Mouse (Mus musculus) CH12.LX (cell line): ENCODE data around the gene Rab5if. TPM values are rescaled to one million over a fixed set of nuclear protein-coding genes. Genes with fewer than 3 reads are reported as not detected.

ENCODE experiments used
- DNase-seq: peaks from one replicate; pipeline ENCODE4 v3.0.0-alpha.2; 2013; ENCODE audit errors: extremely low read depth
- H3K27ac ChIP-seq: 2 replicates; pipeline ENCODE4 v1.5.1; 2012; ENCODE audit warnings: low read depth, mild to moderate bottlenecking, control low read depth, moderate library complexity; ENCODE audit not compliant: insufficient read depth
- H3K27me3 ChIP-seq: replicated peaks from 2 replicates; pipeline ENCODE3; 2012; ENCODE audit warnings: inconsistent platforms
- H3K36me3 ChIP-seq, 2 experiments: replicated peaks in 1 of 2; 2 replicates each; pipeline versions ENCODE3 to v1.6.1; 2012; ENCODE audit warnings: inconsistent platforms in 1 of 2, low read length in 1 of 2, mild to moderate bottlenecking in 1 of 2, mixed read lengths in 1 of 2, moderate library complexity in 1 of 2; ENCODE audit not compliant: control insufficient read depth in 1 of 2, insufficient read depth in 1 of 2
- H3K4me1 ChIP-seq, 2 experiments: 2 replicates each; pipeline ENCODE4 v1.6.1; 2012; ENCODE audit warnings: inconsistent platforms in 1 of 2, moderate library complexity in 1 of 2; ENCODE audit not compliant: insufficient read depth in 2 of 2, control insufficient read depth in 1 of 2
- H3K4me2 ChIP-seq: 2 replicates; pipeline ENCODE4 v1.6.1; 2012; ENCODE audit warnings: low read depth, mild to moderate bottlenecking, control low read depth; ENCODE audit not compliant: poor library complexity, insufficient read depth, severe bottlenecking
- H3K4me3 ChIP-seq, 3 experiments: fragments of 150-350 bp in 1 of 3; sonication (generic) in 1 of 3; replicated peaks in 1 of 3; 2 replicates each; pipeline versions ENCODE3 to v1.5.1; 2011 to 2012; ENCODE audit warnings: low read depth in 2 of 3, low read length in 2 of 3, mild to moderate bottlenecking in 2 of 3, moderate library complexity in 2 of 3, control low read depth in 1 of 3, improper control_type of control experiment in 1 of 3, inconsistent platforms in 1 of 3, mixed read lengths in 1 of 3; ENCODE audit not compliant: poor library complexity in 1 of 3
- H3K79me2 ChIP-seq: replicated peaks from 2 replicates; pipeline ENCODE4 v1.6.1; 2012; ENCODE audit warnings: mild to moderate bottlenecking, moderate library complexity; ENCODE audit not compliant: control insufficient read depth, poor library complexity, insufficient read depth, severe bottlenecking; ENCODE audit errors: extremely low read depth
- H3K9ac ChIP-seq: 2 replicates; pipeline ENCODE4 v1.6.1; 2012; ENCODE audit warnings: low read depth, mild to moderate bottlenecking, control low read depth, moderate library complexity; ENCODE audit not compliant: insufficient read depth
- H3K9me3 ChIP-seq: replicated peaks from 2 replicates; pipeline ENCODE3; 2012; ENCODE audit warnings: low read length, inconsistent platforms, mixed read lengths
- CTCF ChIP-seq, 2 experiments: IDR thresholded peaks in 1 of 2; conservative IDR thresholded peaks in 1 of 2; 2 replicates each; pipeline ENCODE4 v1.5.1; 2011 to 2012; ENCODE audit warnings: low read depth in 2 of 2, low read length in 2 of 2, improper control_type of control experiment in 1 of 2, inconsistent platforms in 1 of 2, mild to moderate bottlenecking in 1 of 2, moderate library complexity in 1 of 2
- ETS1 ChIP-seq: conservative IDR thresholded peaks from 2 replicates; pipeline ENCODE4 v1.6.1; 2012; ENCODE audit warnings: low read depth, mild to moderate bottlenecking, inconsistent platforms, low read length, improper control_type of control experiment, moderate library complexity
- GABPA ChIP-seq: IDR thresholded peaks from 2 replicates; pipeline ENCODE4 v1.6.1; 2012; ENCODE audit warnings: low read depth, low read length, improper control_type of control experiment, inconsistent platforms; ENCODE audit not compliant: insufficient replicate concordance
- HCFC1 ChIP-seq: IDR thresholded peaks from 2 replicates; pipeline ENCODE4 v1.6.1; 2012; ENCODE audit warnings: low read depth, mild to moderate bottlenecking, inconsistent platforms, low read length, improper control_type of control experiment
- JUND ChIP-seq: conservative IDR thresholded peaks from 2 replicates; pipeline ENCODE4 v1.6.1; 2011; ENCODE audit warnings: low read depth, low read length, improper control_type of control experiment
- MAFK ChIP-seq: IDR thresholded peaks from 2 replicates; pipeline ENCODE4 v1.6.1; 2011; ENCODE audit warnings: low read length, improper control_type of control experiment; ENCODE audit not compliant: insufficient replicate concordance
- MAZ ChIP-seq: IDR thresholded peaks from 2 replicates; pipeline ENCODE4 v1.6.1; 2012; ENCODE audit warnings: low read depth, mild to moderate bottlenecking, inconsistent platforms, low read length, improper control_type of control experiment, moderate library complexity
- MEF2A ChIP-seq: IDR thresholded peaks from 2 replicates; pipeline ENCODE4 v1.6.1; 2014; ENCODE audit warnings: low read depth, mild to moderate bottlenecking, inconsistent platforms, low read length, improper control_type of control experiment, borderline replicate concordance
- NELFE ChIP-seq: IDR thresholded peaks from 2 replicates; pipeline ENCODE4 v1.6.1; 2011; ENCODE audit warnings: low read depth, low read length, improper control_type of control experiment
- NRF1 ChIP-seq: IDR thresholded peaks from 2 replicates; pipeline ENCODE4 v1.6.1; 2014; ENCODE audit warnings: low read depth, mild to moderate bottlenecking, inconsistent platforms, low read length, improper control_type of control experiment, moderate library complexity
- POLR2AphosphoS2 ChIP-seq: IDR thresholded peaks from 2 replicates; pipeline ENCODE4 v1.6.1; 2011; ENCODE audit warnings: low read depth, low read length, improper control_type of control experiment
- RCOR1 ChIP-seq: conservative IDR thresholded peaks from 2 replicates; pipeline ENCODE4 v1.6.1; 2012; ENCODE audit warnings: low read depth, mild to moderate bottlenecking, inconsistent platforms, low read length, improper control_type of control experiment
- SIN3A ChIP-seq: IDR thresholded peaks from 2 replicates; pipeline ENCODE4 v1.6.1; 2012; ENCODE audit warnings: low read length, improper control_type of control experiment, inconsistent platforms
- SMC3 ChIP-seq: IDR thresholded peaks from 2 replicates; pipeline ENCODE4 v1.6.1; 2011; ENCODE audit warnings: low read depth, low read length, improper control_type of control experiment
- TBP ChIP-seq: conservative IDR thresholded peaks from 2 replicates; pipeline ENCODE4 v1.6.1; 2011; ENCODE audit warnings: low read depth, low read length, improper control_type of control experiment
- TCF12 ChIP-seq: IDR thresholded peaks from 2 replicates; pipeline ENCODE4 v1.6.1; 2014; ENCODE audit warnings: low read depth, mild to moderate bottlenecking, inconsistent platforms, low read length, improper control_type of control experiment
- UBTF ChIP-seq: IDR thresholded peaks from 2 replicates; pipeline ENCODE4 v1.6.1; 2012; ENCODE audit warnings: low read depth, mild to moderate bottlenecking, inconsistent platforms, low read length, improper control_type of control experiment, moderate library complexity
- USF1 ChIP-seq: IDR thresholded peaks from 2 replicates; pipeline ENCODE4 v1.6.1; 2014; ENCODE audit warnings: low read depth, mild to moderate bottlenecking, inconsistent platforms, low read length, improper control_type of control experiment
- USF2 ChIP-seq: conservative IDR thresholded peaks from 2 replicates; pipeline ENCODE4 v1.6.1; 2011; ENCODE audit warnings: low read depth, low read length, improper control_type of control experiment
- ZNF384 ChIP-seq: IDR thresholded peaks from 2 replicates; pipeline ENCODE4 v1.6.1; 2012; ENCODE audit warnings: low read depth, low read length, improper control_type of control experiment, inconsistent platforms
- dilution Hi-C: fragments of 300-500 bp; cut with MboI; formaldehyde crosslinking; loops from 2 replicates; pipeline ENCODE4 v1.14.3; 2020; ENCODE audit warnings: low sequenced_read_pairs; ENCODE audit not compliant: extremely low pct_unique_long_range_greater_than_20kb, extremely low pct_ligation_motif_present
- in situ Hi-C: fragments of 300-500 bp; cut with MboI; formaldehyde crosslinking; loops from 3 replicates; pipeline ENCODE4 v1.14.3; 2019; ENCODE audit warnings: low sequenced_read_pairs, low pct_ligation_motif_present, low pct_unique_long_range_greater_than_20kb, mixed read lengths
- polyA plus RNA-seq: library from polyadenylated mRNA; unstranded; fragments of >175 nt; gene quantifications from 2 replicates; pipeline ENCODE4 v1.2.1, GENCODE M21; 2012; ENCODE audit warnings: low read depth; ENCODE audit not compliant: insufficient read length
- total RNA-seq, 2 experiments: library from RNA; depleted of rRNA; stranded (reverse); fragments of 300-350 nt in 1 of 2; fragments of >200 nt in 1 of 2; gene quantifications; 2 replicates each; pipeline ENCODE4 v1.2.3; 2012 to 2014

Rab5if gene
- total and polyA plus RNA-seq, 3 experiments: 111 to 205 (median 186) TPM

DNA sequence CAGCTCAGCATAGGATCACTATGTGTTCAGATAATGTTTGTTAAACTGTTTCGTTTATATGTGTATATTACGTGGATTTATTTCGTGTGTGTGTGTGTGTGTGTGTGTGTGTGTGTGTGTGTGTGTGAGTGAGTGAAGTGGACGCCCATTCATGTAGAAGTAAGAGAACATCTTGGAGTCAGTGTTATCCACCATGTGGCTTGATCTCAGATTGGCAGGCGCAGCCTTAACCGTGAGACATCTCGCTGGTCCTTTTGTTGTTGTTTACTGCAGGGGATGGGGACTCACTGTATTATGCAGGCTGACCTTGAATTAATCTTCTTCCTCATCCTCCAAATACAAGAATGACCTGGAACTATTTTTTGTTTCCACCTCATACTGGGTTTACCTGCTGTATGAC is 6.6 kb downstream of the Rab5if start:
- Histone ChIP-seq H3K27me3 (no peaks in the 10 kb centered on the region), H3K9me3 (no peaks in the 10 kb centered on the region), H3K4me1 (peaks cover 0 to 15% of the 10 kb centered on the region in 2 experiments; a peak in 2 of 4 replicates), H3K4me3 (no peak overlapping the region), H3K36me3 (peaks cover 59 to 97% of the 10 kb centered on the region in 2 experiments), H3K27ac (no peak overlapping the region), H3K4me2 (no peak overlapping the region), H3K79me2 (peaks cover 19% of the 10 kb centered on the region), H3K9ac (no peak overlapping the region)
- TF ChIP-seq NELFE: no peak
- TF ChIP-seq ETS1: no peak
- no peak for TF ChIP-seq UBTF
- TF ChIP-seq MAZ: no peak
- TF ChIP-seq NRF1: no peak
- no peak for TF ChIP-seq CTCF (conservative IDR thresholded peaks at IDR 0.05 in 1 of 2, IDR thresholded peaks at IDR 0.05 in 1 of 2; ENCODE audit: low read depth in 2 of 2, low read length in 2 of 2)
- TF ChIP-seq POLR2AphosphoS2: no peak
- no peak for TF ChIP-seq RCOR1
- TF ChIP-seq MEF2A: no peak
- TF ChIP-seq HCFC1: no peak
- no peak for TF ChIP-seq GABPA
- no peak for TF ChIP-seq SIN3A
- TF ChIP-seq TBP: no peak
- no peak for TF ChIP-seq SMC3
- TF ChIP-seq USF1: no peak
- no peak for TF ChIP-seq ZNF384
- no peak for DNase-seq
- dilution Hi-C loops: no loop called here
- in situ Hi-C loops: no loop called here

DNA sequence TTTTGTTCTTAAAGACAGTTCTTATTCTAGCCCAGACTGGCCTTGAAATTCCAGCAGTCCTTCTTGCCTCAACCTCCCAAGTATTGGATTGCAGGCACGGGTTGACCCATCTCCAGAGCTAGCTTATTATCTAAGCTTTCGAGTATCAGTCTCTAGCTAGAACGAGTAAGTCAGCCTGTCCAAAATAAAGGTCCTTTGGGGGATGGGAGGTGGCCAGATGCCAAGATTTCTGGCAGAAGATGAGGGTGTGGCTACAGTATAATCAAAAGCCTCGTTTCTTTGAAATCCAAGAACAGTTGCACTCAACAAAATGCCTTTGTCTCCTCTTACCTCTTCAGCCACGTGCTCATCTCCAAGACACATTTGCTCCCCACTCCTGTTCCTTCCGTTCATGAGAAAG is 7.6 kb downstream of the Rab5if start:
- in situ Hi-C loops (no loop called here), dilution Hi-C loops (no loop called here)
- H3K9ac ChIP-seq: no peak overlapping the region
- no peak overlapping the region for H3K4me2 ChIP-seq
- H3K27ac ChIP-seq: no peak overlapping the region
- H3K4me3 ChIP-seq: no peak overlapping the region
- no peak for DNase-seq
- peaks cover 58 to 99% of the 10 kb centered on the region in 2 experiments for H3K36me3 ChIP-seq
- no peaks in the 10 kb centered on the region for H3K27me3 ChIP-seq
- peaks cover 12% of the 10 kb centered on the region; the same call in 1 of the 2 replicates for H3K79me2 ChIP-seq
- peaks cover 0 to 7% of the 10 kb centered on the region in 2 experiments; a peak in 1 of 4 replicates for H3K4me1 ChIP-seq
- no peaks in the 10 kb centered on the region for H3K9me3 ChIP-seq
- no peak for TF ChIP-seq TCF12
- TF ChIP-seq MAFK: no peak
- no peak for TF ChIP-seq RCOR1
- no peak for TF ChIP-seq NELFE
- no peak for TF ChIP-seq JUND
- no peak for TF ChIP-seq USF2
- TF ChIP-seq, all 38 proteins: peak for 0
